Mouse (Mus musculus): ENCODE data around the gene 2310003L06Rik.

The 2310003L06Rik gene

DNA sequence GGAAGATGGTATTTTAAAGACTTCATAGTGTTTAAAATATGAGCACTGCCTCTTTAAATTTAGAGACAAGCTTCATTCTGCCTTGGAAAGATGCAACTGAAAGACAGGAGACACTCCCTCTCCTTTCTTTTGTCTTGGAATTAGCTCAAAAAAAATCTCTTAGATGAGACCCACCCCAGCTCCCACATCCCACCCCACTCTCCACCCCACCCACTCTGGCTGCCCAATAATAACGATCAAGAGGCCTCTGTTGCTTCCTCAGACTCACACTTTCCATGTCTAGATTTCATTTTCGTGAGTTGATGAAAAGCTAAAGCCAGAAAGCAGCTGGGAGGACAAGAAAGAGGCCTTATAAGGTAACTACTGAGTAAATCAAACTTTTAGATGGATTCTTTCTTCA, at the start of gene 2310003L06Rik, which contains the start of gene Gm28434:
TSS of gene 2310003L06Rik (plus strand) at position 259 of the 400 bp plus-strand sequence.
TSS of gene Gm28434 (plus strand) at position 317 of the 400 bp plus-strand sequence.
- DNase-seq (ENCODE audit: low spot score in 2 of 2), result no peak

DNA sequence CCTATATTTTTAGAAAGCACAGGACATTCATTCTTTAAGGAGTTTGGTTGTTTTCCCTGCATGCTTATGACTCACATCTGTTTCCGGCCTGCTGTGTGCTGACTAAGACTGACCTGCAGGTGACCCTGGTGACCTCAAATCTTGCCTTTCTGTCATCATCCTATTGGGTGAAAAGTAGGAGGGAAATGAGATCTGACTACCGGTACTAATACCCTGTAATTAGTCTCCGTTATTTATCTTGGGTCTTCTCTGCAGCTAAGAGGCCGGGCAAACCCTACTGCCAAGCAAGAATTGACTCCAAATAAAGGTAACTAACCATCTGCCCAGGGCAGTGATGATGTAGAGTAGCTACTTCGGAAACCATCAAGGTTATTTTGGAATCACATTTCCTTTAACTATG, 43.9 kb upstream of the 2310003L06Rik start, which contains the start of gene Csn3:
TSS of gene Csn3 (plus strand) at position 208 of the 400 bp plus-strand sequence.
- DNase-seq (ENCODE audit: low spot score in 2 of 2), result no peak

DNA sequence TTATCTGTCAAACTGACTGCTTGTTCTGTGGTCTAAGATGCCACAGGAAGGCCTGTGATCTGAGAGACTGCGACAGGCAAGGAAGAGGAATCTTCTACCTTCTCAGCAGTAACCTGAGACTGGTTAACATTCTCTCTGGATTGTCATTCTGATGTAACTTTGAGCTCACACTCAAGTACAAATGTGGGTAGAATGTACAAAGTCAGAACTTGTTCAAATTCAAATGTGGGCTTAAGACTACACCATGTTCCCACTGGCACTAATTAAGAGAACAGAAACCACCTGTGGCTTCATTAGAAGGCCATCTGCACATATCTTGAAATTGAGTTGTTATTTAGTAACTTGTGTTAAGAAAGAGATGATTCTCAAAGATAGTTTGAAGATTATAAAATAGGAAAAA, 37.7 kb upstream of the 2310003L06Rik start:
- no peak for DNase-seq (ENCODE audit: low spot score in 2 of 2)

DNA sequence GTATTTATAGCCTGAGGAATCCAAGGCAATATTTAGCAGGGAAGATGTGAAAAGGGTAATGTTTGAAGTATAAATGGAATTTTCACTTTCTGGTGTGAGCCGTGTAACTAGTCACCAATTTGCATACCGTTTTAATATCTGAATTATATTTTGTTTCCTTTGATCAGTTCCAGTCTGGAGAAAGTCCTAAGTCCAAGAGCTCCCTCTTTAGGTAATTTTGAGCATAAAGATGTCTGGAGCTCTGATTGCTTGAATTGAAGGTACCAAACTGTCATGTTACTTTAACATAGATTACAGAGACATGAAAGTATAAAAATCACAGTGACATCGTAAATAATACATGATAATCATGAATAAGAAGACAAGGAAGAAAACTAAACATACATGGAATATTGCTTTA, 28.5 kb upstream of the 2310003L06Rik start:
- no peak for DNase-seq (ENCODE audit: low spot score in 2 of 2)

DNA sequence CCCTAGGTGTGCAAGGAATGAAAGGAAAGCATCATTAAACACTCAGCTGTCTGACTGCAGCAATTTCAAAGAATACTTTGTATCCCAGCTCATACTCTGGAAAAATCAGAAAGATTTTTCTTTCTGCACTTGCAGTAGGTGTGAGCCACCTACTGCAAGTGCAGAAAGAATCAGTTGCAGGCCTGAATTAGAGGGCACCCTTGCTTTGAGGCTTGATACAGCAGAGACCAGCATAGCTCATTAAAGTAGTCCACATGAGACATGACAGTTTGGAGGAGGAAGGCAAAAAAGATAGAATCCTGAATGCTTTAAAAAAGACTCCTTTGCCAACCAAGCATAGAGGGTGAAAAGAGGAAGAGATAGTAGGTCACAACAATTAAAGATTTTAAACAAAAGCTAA, 26.7 kb upstream of the 2310003L06Rik start:
- DNase-seq (ENCODE audit: low spot score in 2 of 2), result no peak

DNA sequence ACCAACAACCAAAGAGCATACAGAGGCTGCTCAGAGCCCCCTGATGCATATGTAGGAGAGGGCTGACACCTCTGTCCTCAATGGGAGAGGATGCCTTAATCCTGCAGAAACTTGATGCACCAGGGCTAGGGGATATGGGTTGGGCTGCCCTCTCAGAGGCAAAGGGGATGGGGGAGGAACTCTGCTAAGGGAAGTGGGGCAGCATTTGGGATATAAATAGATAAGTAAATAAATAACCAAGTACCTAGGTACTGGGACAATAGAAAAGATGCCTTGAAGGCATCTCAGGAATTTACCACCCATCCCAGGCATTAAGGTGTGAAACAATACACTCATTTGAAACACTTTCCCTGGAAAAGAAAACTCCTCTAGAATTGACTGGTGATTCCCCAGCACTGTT, 17.4 kb upstream of the 2310003L06Rik start:
- no peak for DNase-seq (ENCODE audit: low spot score in 2 of 2)

DNA sequence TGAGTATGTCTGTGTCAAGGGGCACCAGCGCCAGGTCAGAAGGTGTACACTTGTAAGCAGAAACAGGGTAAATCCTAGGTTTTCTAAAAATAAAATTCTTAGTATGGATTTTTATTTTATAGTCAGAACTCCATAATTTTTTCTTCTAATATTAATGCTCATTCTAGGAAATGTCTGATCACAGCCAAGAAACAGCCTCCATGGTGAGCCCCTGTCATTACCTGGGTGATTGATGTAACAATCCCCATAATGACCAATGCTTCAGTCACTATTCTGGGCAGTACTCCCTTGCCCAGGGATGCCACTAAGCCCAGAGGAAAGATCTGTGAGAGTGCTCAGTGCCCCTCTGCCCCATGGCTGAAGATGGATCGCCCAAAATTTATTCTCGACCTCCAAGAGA, 9.9 kb downstream of the 2310003L06Rik start, which contains the start of gene Cabs1:
TSS of gene Cabs1 (plus strand) at position 301 of the 400 bp plus-strand sequence.
- DNase-seq (ENCODE audit: low spot score in 2 of 2), result no peak

DNA sequence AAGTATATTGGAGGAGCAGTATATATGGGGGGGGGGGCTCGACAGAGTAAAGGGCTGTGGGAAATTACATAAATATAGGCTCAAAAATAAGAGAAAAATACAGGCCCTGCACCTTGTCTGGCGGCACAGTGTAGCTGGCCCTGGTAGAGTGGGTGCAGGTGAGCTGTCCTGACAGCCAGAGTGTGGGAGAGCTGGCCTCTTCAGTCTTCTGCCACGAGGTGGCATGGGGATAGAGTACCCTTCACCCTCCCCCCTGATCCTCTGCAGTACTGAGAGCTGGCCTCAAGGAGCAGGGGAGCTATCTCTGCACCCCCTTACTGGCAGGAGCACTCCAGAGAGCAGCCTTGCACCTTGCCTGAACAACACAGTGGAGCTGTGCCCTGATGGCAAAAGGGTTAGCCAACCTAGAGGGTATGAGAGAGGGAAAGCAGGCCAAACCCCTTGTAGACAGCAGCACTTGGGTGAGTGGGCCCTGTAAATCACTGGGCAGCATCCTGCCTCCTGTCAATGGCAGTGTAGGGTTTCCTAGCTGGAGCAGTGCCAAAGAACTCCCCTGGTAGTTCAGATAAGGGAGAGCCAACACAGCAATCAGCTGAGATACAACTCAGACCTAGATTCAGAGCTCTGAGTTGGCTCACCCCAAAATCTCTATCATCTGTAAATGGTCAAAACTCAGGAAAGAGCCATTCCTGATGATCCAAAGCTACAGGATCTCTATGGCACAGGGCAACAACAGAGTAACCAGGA, 13.4 kb downstream of the 2310003L06Rik start:
- no peak for DNase-seq (ENCODE audit: low spot score in 2 of 2)

DNA sequence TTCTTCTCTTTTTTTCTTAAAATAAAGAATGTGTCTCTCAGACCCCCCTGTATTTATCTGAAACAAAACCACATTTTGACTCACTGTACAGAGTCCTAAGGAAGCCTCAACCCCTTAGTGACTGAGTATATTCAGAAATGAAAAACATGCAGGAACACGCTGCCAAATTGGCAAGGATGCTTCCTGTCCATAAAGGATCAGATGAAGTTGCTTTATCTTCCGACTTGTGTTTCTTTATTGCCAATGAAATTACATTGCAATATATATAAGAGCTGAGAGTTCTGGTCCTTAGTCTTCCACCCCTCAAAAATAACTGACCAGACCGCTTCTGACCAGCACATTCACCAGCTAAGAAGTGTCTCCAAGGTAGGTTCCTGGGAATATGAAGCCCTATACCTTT, 33.0 kb downstream of the 2310003L06Rik start, which contains the start of gene Smr3a:
TSS of gene Smr3a (plus strand) at position 301 of the 400 bp plus-strand sequence.
- DNase-seq (ENCODE audit: low spot score in 2 of 2), result no peak

DNA sequence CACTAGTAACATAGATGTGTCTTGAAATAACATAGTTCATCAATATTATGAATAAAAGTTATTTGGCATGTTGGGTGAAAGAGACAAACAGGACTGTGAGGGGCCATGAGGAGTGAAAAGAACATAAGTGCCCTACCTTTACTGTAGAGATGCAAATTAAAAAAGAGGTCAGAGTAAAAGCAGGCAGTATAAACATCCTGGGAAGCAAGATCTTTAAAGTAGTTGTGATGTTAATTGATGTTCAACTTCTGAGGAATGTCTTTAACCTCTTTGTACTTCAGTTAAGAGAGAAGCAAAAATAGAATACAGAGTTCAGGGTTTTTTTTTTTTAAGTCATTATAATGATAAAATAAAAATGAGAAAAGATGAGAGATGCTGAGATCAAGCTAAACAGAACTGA, 36.0 kb downstream of the 2310003L06Rik start:
- no peak for DNase-seq (ENCODE audit: low spot score in 2 of 2)

Data from frontal cortex, postnatal 25 days (tissue).